Mouse (Mus musculus): ENCODE measurements around the gene Pms1. TPM values are rescaled to one million over a fixed set of nuclear protein-coding genes. Genes with fewer than 3 reads are reported as not detected.
A peak's percentile ranks its signal among the peaks of the same experiment; 100 is the strongest.
"Not testable (repeated sequence)": the region's sequence is repeated elsewhere in the genome, so short reads cannot be mapped to it uniquely, and the experiment has no call there.

The Pms1 gene
- polyA plus RNA-seq (2012; rRNA removed), result 4.0 and 4.3 TPM in 2 replicates

- TF ChIP-seq POLR2A (IDR thresholded peaks at IDR 0.05; ENCODE audit: borderline replicate concordance, extremely low read depth, insufficient read depth, insufficient read length, poor library complexity, severe bottlenecking) (peak; percentile 70), CTCF (IDR thresholded peaks at IDR 0.05; ENCODE audit: borderline replicate concordance, extremely low read depth, insufficient read depth, insufficient read length) (peak; percentile 18; the same call in 1 of the 2 replicates)
- peak; percentile 98 for DNase-seq (ENCODE audit: low read depth)
Measured at GRCm38 (mm10) chr1:53296581-53297383, at the start of gene Pms1, which contains the start of the genes Ormdl1 and Gm28778. Pms1 (minus strand) TSS chr1:53297018. Ormdl1 (plus strand) TSS chr1:53297095. Gm28778 (plus strand) TSS chr1:53297111.

GRCm38 (mm10) chr1:53341071-53341470, 44.3 kb upstream of the Pms1 start:
- DNase-seq (ENCODE audit: low read depth), result no peak
- TF ChIP-seq POLR2A (IDR thresholded peaks at IDR 0.05; ENCODE audit: borderline replicate concordance, extremely low read depth, insufficient read depth, insufficient read length, poor library complexity, severe bottlenecking) (no peak), CTCF (IDR thresholded peaks at IDR 0.05; ENCODE audit: borderline replicate concordance, extremely low read depth, insufficient read depth, insufficient read length) (no peak)

- not testable (repeated sequence) for DNase-seq (ENCODE audit: low read depth)
Measured at GRCm38 (mm10) chr1:53337403-53337802, 40.6 kb upstream of the Pms1 start.

DNA sequence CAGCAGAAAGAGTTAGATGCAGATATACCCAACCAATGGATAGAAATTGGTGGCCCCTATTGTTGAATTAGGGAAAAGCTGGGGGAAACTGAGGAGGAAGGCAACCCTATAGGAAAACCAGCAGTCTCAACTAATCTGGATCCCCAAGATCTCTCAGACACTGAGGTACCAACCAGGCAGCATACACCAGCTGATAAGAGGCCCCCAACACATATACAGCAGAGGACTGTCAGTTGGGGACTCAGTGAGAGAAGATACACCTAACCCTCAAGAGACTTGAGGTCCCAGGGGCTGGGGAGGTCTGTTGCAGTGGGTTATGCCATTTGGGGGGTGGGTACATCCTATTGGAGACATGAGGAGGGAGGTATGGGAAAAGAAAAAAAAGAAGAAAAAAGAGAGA, 38.6 kb upstream of the Pms1 start:
- no peak for DNase-seq (ENCODE audit: low read depth)
- TF ChIP-seq CTCF (IDR thresholded peaks at IDR 0.05; ENCODE audit: borderline replicate concordance, extremely low read depth, insufficient read depth, insufficient read length) (no peak), POLR2A (IDR thresholded peaks at IDR 0.05; ENCODE audit: borderline replicate concordance, extremely low read depth, insufficient read depth, insufficient read length, poor library complexity, severe bottlenecking) (no peak)

DNA sequence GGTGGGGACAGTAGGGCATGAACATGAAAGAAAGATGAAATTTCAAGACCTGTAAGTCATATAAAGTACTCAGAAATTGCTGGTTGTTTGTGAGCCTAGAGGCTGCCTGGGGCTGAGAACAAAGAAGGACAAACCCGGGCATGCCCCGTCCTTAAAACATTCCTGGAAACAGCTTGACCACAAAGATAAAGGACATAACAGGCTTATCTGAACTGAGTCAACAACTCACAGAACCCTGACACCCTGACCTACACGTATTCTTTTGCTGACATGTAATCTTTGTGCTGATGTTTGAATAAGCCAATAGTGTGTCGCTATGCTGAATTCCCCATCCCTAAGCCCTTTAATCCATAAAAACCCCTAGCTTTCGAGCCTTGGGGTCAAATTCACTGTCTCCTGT, 36.7 kb upstream of the Pms1 start:
- not testable (repeated sequence) for DNase-seq (ENCODE audit: low read depth)

GRCm38 (mm10) chr1:53324827-53325494, 28.1 kb upstream of the Pms1 start:
- no peak for TF ChIP-seq POLR2A (IDR thresholded peaks at IDR 0.05; ENCODE audit: borderline replicate concordance, extremely low read depth, insufficient read depth, insufficient read length, poor library complexity, severe bottlenecking)
- no peak for TF ChIP-seq CTCF (IDR thresholded peaks at IDR 0.05; ENCODE audit: borderline replicate concordance, extremely low read depth, insufficient read depth, insufficient read length)
- no peak for DNase-seq (ENCODE audit: low read depth)

DNA sequence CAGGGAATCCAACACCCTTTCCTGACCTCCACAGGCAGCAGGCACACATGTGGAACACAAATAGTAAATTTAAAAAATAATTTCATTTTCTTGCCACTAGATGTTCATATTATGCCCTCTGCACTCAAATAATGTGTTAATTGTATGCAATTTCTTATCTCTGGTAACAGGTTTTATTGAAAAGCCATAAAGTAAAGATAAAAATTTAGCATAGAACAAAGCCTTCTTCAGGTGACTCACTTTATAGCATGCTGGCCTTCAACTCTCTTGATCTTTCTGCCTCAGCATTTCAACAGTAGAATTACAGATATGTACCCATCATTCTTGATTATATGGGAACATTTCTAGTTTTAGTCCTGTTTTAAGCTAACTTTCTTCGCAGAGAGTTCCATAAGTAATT, 27.5 kb upstream of the Pms1 start:
- no peak for TF ChIP-seq CTCF (IDR thresholded peaks at IDR 0.05; ENCODE audit: borderline replicate concordance, extremely low read depth, insufficient read depth, insufficient read length)
- no peak for TF ChIP-seq POLR2A (IDR thresholded peaks at IDR 0.05; ENCODE audit: borderline replicate concordance, extremely low read depth, insufficient read depth, insufficient read length, poor library complexity, severe bottlenecking)
- no peak for DNase-seq (ENCODE audit: low read depth)

DNA sequence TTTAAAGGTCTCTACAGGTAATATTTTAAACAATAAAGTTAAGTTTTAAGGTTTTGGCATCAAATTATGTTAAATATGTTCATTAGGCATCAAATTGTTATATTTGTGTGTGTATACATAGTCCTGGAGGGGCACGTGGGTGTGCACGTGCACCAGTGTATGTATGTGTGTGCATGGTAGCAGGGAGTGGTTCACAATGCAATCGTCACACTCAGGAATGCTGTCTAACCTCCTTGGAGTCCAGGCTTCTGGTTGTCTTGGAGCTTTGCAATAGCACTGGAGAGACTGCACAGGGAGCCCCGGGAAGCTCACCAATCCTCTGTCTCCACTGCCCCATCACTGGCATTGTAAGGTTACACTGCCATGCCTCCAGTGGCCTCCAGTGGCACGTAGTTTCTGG, 26.4 kb upstream of the Pms1 start:
- DNase-seq (ENCODE audit: low read depth), result no peak
- TF ChIP-seq CTCF (IDR thresholded peaks at IDR 0.05; ENCODE audit: borderline replicate concordance, extremely low read depth, insufficient read depth, insufficient read length) (no peak), POLR2A (IDR thresholded peaks at IDR 0.05; ENCODE audit: borderline replicate concordance, extremely low read depth, insufficient read depth, insufficient read length, poor library complexity, severe bottlenecking) (no peak)

GRCm38 (mm10) chr1:53321662-53322344, 25.0 kb upstream of the Pms1 start:
- DNase-seq (ENCODE audit: low read depth), result no peak
- TF ChIP-seq POLR2A (IDR thresholded peaks at IDR 0.05; ENCODE audit: borderline replicate concordance, extremely low read depth, insufficient read depth, insufficient read length, poor library complexity, severe bottlenecking) (no peak), CTCF (IDR thresholded peaks at IDR 0.05; ENCODE audit: borderline replicate concordance, extremely low read depth, insufficient read depth, insufficient read length) (no peak)

DNA sequence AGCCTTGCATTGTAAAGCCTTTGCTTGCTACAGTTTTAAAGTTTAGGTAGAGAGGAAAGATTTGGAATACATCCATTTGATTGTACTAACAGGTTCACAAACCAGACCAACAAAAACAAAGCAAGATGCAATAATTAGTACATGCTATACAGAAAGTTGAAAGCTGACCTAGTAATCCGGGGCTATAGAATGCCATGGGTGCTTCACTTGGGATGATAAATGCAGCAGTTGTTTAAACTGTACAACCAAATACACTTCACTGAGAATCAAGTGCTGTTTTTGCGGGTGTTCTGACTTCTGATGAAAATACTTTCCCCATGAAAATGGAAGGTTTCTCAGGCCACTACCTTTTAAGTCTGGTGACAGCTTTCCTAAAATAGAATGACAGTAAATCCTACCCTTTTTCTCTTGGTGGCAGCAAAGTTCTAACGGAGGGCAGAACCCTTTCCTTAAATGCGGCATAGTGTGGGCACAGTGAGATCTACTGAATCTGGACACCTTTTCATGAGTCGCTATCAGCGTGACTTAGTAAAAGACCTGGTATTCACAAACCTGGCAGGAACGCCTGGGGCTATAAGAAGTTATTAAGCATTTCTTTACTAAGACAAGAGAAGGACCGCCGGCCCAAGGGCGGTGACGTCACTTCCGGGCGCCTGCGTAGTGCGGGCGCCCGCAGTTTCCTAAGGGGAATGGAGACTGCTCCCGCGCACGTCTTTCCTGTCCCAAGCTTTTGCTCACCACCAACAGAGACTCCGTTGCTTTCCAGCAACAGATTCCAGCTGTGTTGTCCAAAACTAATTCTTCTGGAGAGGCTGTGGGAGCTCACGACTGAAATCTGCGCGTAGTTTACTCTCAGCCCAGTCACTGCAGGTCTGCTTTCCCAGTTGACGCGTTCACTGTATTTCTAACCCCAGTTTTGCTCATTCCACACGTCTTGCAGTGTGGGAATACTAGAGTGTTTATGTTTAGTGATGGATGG, 16.5 kb upstream of the Pms1 start, which contains the start of gene Osgepl1:
Gene Osgepl1 (plus strand): TSS at position 636 of the 979 bp plus-strand sequence.
- TF ChIP-seq POLR2A (IDR thresholded peaks at IDR 0.05; ENCODE audit: borderline replicate concordance, extremely low read depth, insufficient read depth, insufficient read length, poor library complexity, severe bottlenecking) (peak; percentile 60; the same call in 1 of the 2 replicates), CTCF (IDR thresholded peaks at IDR 0.05; ENCODE audit: borderline replicate concordance, extremely low read depth, insufficient read depth, insufficient read length) (no peak)
- DNase-seq (ENCODE audit: low read depth), result peak; percentile 95

GRCm38 (mm10) chr1:53300506-53300905, 3.7 kb upstream of the Pms1 start:
- no peak for DNase-seq (ENCODE audit: low read depth)
- TF ChIP-seq CTCF (IDR thresholded peaks at IDR 0.05; ENCODE audit: borderline replicate concordance, extremely low read depth, insufficient read depth, insufficient read length), result no peak
- no peak for TF ChIP-seq POLR2A (IDR thresholded peaks at IDR 0.05; ENCODE audit: borderline replicate concordance, extremely low read depth, insufficient read depth, insufficient read length, poor library complexity, severe bottlenecking)
